Mouse (Mus musculus): ENCODE data around the gene Ifna15.

Gene Ifna15

DNA sequence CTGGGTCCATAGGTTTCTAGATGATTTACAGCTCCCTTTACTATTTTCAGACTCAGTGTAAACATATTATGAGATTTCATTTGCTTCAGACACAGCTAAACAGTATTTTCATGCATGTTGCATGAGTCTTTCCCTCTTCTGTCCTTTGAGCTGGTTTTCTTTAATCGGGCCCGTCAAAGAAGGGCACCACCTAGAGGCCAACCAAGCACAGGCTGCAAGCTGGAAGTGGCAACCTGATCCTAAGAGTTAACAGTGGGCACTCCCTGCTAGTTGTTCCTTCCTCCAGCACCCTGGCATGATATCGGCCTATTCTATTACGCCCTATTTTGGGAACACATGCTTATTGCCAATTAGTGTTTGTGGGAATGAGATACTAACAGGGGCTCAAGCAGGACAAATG lies 43.6 kb downstream of the Ifna15 start:
- DNase-seq (ENCODE audit: low spot score in 2 of 2): peak; percentile 13 to 14

GRCm38 (mm10) chr4:88513743-88514142 lies 44.3 kb downstream of the Ifna15 start:
- DNase-seq (ENCODE audit: low spot score in 2 of 2): no peak

Data from frontal cortex, postnatal 25 days (tissue).